Mouse (Mus musculus) kidney, adult 11 months (tissue): ENCODE results near the gene Hipk4.

ENCODE experiments used
- DNase-seq: peaks from one replicate; pipeline ENCODE4 v3.0.0; 2022

Hipk4 gene

DNA sequence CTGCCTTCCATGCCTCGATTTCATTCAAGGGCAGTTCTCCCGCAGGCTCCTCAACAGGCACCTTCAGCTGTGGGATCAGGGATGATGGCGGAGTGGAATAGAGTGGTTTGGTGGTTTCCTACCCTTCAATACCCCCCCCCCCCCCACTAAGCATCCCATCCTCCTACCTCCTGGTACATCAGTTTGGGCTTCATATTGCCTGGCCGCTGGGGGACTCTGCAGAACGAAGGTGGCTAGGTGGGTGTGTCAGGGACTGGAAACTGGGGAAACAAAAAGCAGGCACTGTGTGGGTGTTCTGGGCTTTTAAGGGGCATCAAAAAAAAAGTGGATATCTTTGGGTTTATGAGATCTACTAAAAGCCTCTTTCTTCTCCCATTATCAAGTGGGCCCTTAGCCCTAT, 18.9 kb downstream of the Hipk4 start:
- no peak for DNase-seq

DNA sequence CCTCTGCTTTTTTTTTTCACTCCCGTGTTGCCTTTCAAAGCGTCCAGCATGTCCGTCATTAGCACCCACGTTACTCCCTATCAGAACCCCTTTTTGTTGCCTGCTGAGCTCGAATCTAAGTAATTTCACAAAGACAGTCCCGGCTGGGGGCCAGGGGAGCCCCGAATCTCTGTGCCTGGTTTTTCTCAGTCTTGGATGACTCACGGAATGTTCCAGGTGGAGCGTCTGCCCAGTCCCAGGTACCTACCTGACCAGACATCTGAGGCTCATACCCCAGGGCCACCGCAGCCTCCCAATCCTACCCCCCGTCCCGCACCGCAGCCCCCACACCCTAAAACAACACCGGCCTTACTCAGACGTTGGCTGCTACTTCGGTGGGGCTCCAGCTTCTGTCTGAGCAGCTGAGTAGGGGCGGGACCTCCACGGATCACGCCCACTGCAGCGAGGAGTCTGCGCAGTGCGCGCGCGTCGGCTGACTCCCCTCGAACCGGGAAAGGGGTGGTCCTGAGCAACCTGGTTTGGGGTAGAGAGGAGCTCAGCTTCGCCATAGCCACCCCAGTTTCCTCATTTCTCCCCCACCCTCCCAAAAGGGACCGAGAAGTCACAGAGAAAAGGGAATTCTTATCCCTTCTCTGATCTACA, 19.4 kb downstream of the Hipk4 start:
- DNase-seq = peak; percentile 69

GRCm38 (mm10) chr7:27543065-27543464, 20.0 kb downstream of the Hipk4 start:
- DNase-seq = no peak

DNA sequence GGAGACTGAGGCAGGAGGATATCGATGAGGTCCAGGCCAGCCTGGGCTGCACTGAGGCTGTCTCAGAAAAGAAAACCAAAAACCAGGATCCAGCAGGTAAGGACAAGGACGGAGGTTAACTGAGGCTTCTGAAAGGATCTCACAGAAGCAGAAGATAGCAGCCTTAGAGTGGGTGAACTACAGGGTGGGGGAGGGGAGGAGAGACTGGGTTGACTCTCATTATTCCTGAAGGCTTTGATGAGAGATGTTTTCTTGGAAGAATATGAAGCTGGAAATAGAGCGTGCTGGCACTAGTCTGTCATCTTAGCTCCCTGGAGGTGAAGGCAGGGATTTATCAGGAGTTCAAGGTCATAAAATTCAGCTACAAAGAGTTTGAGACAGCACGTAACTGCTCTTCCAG, 20.8 kb downstream of the Hipk4 start:
- no peak for DNase-seq

- DNase-seq = no peak
Observed at GRCm38 (mm10) chr7:27544675-27545370, 21.8 kb downstream of the Hipk4 start.

DNA sequence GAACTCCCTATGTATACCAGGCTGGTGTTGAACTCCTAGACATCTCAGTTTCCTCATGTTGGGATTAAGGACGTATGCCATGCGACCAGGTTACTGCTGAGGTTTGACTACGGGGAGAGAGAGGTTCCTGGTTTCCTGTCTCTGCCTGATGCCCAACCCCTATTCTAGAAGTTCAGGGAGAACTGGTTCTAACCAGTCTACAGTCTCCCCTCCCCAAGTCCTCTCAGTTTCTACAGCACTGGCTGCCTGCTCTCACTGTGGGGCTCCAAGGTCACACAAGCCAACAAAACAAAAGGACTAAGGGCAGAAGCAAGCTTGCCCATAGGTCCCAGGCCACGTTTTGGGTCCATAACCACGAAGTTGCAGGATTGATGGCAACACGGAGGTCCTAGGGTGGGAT, 26.5 kb downstream of the Hipk4 start:
- DNase-seq = no peak

- no peak for DNase-seq
Observed at GRCm38 (mm10) chr7:27552070-27552469, 29.0 kb downstream of the Hipk4 start.

- DNase-seq = peak; percentile 99
Observed at GRCm38 (mm10) chr7:27552931-27553513, 30.0 kb downstream of the Hipk4 start, which contains the start of the genes Pld3 and 2310022A10Rik. Pld3 (minus strand) TSS chr7:27553218. 2310022A10Rik (plus strand) TSS chr7:27553233.

DNA sequence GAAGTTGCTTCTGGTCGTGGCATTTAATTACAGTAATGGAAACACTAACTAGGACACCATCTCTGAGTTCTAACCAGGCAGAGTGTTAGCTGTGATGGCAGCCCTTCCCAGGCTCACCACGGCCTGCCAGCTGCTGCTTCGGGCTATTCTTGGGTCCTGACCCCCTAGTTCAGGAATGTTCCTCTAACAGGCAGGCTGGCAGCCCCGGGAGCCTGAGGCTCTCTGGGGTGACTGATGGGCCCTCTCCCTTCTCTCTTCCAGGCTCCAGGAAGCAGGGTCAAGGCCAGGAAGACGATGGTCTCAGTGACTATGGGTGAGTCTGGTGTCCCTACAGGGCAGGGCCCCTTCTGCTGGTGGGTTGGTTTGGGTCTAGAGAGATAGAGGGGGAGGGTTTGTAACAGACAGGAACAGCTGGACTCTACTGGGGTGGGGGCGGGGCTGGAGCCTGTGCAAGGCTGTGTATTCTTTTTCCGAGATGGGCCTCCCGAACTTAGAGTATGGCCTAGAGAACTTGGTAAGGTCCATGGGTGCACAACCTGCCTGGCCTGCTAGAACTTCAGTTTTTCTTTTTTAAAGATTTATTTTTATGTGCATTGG, 37.3 kb downstream of the Hipk4 start:
- no peak for DNase-seq

- no peak for DNase-seq
Observed at GRCm38 (mm10) chr7:27560978-27561377, 37.9 kb downstream of the Hipk4 start.

DNA sequence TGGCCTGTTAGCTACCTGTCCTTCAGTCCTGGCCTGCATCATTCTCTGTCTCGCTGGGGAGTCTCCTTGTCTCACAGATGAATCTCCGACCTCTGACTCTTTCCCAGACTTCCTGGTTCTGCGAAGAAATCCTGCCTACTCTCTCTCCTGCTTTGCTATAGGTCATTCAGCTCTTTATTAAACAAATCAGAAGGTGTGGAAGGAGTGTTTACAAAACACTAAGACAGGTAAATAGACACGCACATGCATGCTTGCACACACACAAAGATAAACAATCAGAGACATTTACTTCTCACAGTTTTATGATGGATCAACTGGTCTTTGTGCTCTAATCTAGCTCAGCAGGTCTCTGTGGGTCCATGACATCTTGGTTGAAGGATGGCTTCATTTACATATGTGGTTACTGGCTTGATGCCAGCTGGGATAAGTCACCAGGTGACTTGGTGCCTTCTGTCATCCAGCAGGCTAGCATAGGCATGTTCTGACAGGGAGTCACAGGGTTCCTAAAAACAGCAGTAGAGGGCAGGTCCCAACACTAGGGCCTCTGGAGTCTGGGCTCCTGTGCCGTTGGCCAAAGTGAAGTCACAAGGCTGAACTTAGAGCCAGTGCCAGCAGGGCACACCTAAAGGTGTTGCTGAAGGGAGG, 46.6 kb downstream of the Hipk4 start:
- no peak for DNase-seq

- DNase-seq = no peak
Observed at GRCm38 (mm10) chr7:27572133-27572532, 49.1 kb downstream of the Hipk4 start.

GRCm38 (mm10) chr7:27574124-27574880, 51.2 kb downstream of the Hipk4 start:
- DNase-seq = no peak

DNA sequence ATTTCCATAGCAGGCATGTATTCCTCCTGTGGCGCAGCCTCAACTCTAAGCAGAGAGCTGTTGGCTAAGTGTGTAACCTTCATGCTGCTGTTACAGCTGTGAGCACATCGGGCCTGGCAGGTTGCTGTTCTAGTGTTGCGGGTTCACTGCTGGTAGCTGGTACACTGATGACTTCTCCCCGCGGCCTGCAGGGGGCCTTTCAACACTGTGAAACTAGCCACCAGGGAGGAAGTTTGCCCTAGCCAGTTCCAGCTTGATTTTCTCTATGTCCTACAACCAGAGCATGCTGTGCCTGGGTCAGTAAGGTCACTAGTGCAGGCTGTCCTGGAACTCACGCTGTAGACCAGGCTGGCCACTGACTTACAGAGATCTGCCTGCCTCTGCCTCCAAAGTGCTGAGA, 53.8 kb downstream of the Hipk4 start:
- peak; percentile 34 for DNase-seq

DNA sequence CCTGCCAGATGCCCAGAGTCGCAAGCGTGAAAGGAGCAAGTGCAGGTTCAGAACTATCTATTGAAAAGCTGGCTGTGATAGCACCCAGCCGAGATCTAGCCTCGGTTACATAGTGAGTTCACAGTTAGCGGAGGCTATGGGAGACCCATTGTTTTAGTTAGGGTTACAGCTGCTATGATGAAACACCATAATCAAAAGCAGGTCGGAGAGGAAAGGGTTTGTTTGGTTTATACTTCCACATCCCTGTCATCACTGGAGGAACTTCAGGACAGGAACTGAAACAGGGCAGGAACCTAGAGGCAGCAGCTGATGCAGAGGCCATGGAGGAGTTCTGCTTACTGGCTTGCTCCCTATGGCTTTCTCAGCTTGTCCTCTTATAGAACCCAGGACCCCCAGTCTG, 54.5 kb downstream of the Hipk4 start:
- DNase-seq = no peak

DNA sequence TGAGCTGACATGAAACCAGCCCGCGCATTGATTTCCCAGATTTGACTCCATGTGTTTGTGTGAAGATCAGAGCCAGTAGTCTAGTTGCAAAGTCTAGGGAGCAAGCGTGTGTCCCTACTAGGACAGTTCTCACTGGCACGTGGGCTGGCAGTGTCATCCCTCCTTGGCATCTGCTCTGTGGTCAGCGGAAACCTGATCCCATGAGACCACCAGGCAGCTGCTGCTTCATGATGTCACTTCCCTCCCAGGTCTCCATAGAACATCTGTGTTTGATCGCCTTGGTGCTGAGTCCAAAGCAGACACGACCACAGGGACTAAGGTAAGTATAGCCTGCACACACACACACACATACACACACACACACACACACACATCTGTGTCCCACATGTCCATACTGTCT, 55.4 kb downstream of the Hipk4 start:
- no peak for DNase-seq

GRCm38 (mm10) chr7:27580380-27581174, 57.5 kb downstream of the Hipk4 start:
- DNase-seq = no peak
